32 mouse cellular contexts compared by ENCODE assay signal in the genomic region with DNA sequence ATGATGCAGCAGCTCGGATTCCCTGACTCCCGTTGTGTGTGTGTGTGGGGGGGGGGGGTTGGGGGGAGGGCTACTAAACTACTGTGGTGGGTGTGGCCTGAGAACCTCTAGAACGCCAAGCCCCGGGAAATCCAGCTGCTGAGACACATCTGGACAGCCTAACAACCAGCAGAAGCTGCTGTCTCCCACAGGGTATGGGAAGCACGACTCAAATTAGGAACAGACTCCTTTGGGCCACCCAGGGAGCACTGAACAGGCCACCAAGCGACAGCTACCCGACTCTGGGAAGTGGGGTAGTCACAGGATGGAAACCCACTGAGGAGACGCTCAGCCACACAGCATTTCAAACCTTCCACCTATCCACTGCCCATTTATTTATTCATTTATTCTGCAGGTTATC. TPM values are rescaled to one million over a fixed set of nuclear protein-coding genes. Genes with fewer than 3 reads are reported as not detected.
DNase-seq lines count a peak whose midpoint lies in the region; ATAC-seq lines count a peak whose summit lies in the region.
"Had no signal": no experiment of that assay in that cellular context is flagged by ENCODE, and none has a peak within 500 bp of the region (broad histone marks: within the 10 kb centered on the region; RNA-seq: fewer than 3 reads in every experiment).

No protein-coding gene starts in this region.

- 52% methylated on average over 8 of the region's 8 CpGs for WGBS in embryonic facial prominence, embryonic 10.5 days
- WGBS in embryonic facial prominence, embryonic 11.5 days = 36% methylated on average over 8 of the region's 8 CpGs
- WGBS in limb, embryonic 15.5 days = 14% methylated on average over 8 of the region's 8 CpGs

- DNase-seq in embryonic facial prominence, embryonic 10.5 days (ENCODE audit: low spot score) = peak; percentile 28
- peak; percentile 52 for DNase-seq in embryonic facial prominence, embryonic 11.5 days (ENCODE audit: low spot score)
- DNase-seq in forelimb bud, embryonic 11.5 days (ENCODE audit: low read depth, low spot score) = peak; percentile 41
- DNase-seq in thymus, postnatal 36 days = no peak
- no peak for DNase-seq in frontal cortex, postnatal 14 days (ENCODE audit: low spot score in 2 of 2)
- DNase-seq: adrenal gland, adult 2 months; B cell, adult 2 months; cerebellum, adult 8-10 months; cerebellum, postnatal 25 days; gastrocnemius, postnatal 10 days; heart, postnatal 14 days; kidney, adult 9 months; kidney, postnatal 14 days; liver, embryonic 13.5 days; lung, adult 18-20 months; lung, postnatal 4 days had no signal

- no peak overlapping the region for H3K9ac ChIP-seq in embryonic facial prominence, embryonic 11.5 days (replicated peaks; ENCODE audit: low read length)
- H3K9ac ChIP-seq in limb, embryonic 15.5 days = no peak overlapping the region
- H3K9ac ChIP-seq: forebrain, embryonic 15.5 days; limb, embryonic 12.5 days; liver, embryonic 13.5 days had no signal

- 0 out of 2 replicates have a peak, but pooled peaks cover 4% of the 10 kb centered on the region for H3K27me3 ChIP-seq in embryonic facial prominence, embryonic 10.5 days (replicated peaks; ENCODE audit: low read depth, poor library complexity, severe bottlenecking)
- H3K27me3 ChIP-seq in embryonic facial prominence, embryonic 11.5 days (ENCODE audit: control insufficient read depth, insufficient read depth, low read length) = no peaks in the 10 kb centered on the region
- peaks cover 10% of the 10 kb centered on the region for H3K27me3 ChIP-seq in limb, embryonic 15.5 days
- H3K27me3 ChIP-seq: CH12.LX; forebrain, embryonic 15.5 days; liver, embryonic 13.5 days; megakaryocyte, embryonic 14.5 days had no signal

- H3K4me2 ChIP-seq in embryonic facial prominence, embryonic 11.5 days (ENCODE audit: low read depth, low read length) = no peak overlapping the region
- no peak overlapping the region for H3K4me2 ChIP-seq in limb, embryonic 15.5 days
- H3K4me2 ChIP-seq: forebrain, embryonic 15.5 days; limb, embryonic 12.5 days; liver, embryonic 13.5 days had no signal

- no peaks in the 10 kb centered on the region for H3K9me3 ChIP-seq in embryonic facial prominence, embryonic 10.5 days
- no peaks in the 10 kb centered on the region for H3K9me3 ChIP-seq in embryonic facial prominence, embryonic 11.5 days (replicated peaks; ENCODE audit: control insufficient read depth, low read length)
- H3K9me3 ChIP-seq in limb, embryonic 15.5 days = no peaks in the 10 kb centered on the region
- H3K9me3 ChIP-seq: forebrain, embryonic 10.5 days; forebrain, embryonic 15.5 days; limb, embryonic 12.5 days; liver, embryonic 13.5 days had no signal

- ATAC-seq in embryonic facial prominence, embryonic 11.5 days (replicated peaks; ENCODE audit: insufficient number of reproducible peaks, low FRiP score, low TSS enrichment, low read depth) = no peak; the same call in 1 of the 2 replicates
- ATAC-seq in limb, embryonic 15.5 days (ENCODE audit: insufficient number of reproducible peaks, low FRiP score, low TSS enrichment, low read depth) = peak; percentile 43; the same call in 1 of the 2 replicates
- ATAC-seq: activated CD4-positive, CD25-positive, alpha-beta regulatory T cell, adult 4 months; forebrain, embryonic 15.5 days; intestine, postnatal 0 days; lung, postnatal 0 days had no signal

- H3K4me3 ChIP-seq in embryonic facial prominence, embryonic 10.5 days = no peak overlapping the region
- H3K4me3 ChIP-seq in embryonic facial prominence, embryonic 11.5 days (ENCODE audit: low read depth, low read length) = no peak overlapping the region
- H3K4me3 ChIP-seq in limb, embryonic 15.5 days = no peak overlapping the region
- H3K4me3 ChIP-seq: forebrain, embryonic 10.5 days; forebrain, embryonic 15.5 days; limb, embryonic 12.5 days; liver, embryonic 13.5 days; megakaryocyte, embryonic 14.5 days had no signal

- H3K27ac ChIP-seq in embryonic facial prominence, embryonic 10.5 days (replicated peaks) = no peak overlapping the region
- H3K27ac ChIP-seq in embryonic facial prominence, embryonic 11.5 days (replicated peaks; ENCODE audit: low read depth, low read length) = no peak overlapping the region
- no peak overlapping the region for H3K27ac ChIP-seq in limb, embryonic 15.5 days
- H3K27ac ChIP-seq: forebrain, embryonic 10.5 days; forebrain, embryonic 15.5 days; limb, embryonic 12.5 days; liver, embryonic 13.5 days had no signal

- H3K36me3 ChIP-seq in embryonic facial prominence, embryonic 10.5 days (replicated peaks) = no peaks in the 10 kb centered on the region
- no peaks in the 10 kb centered on the region for H3K36me3 ChIP-seq in embryonic facial prominence, embryonic 11.5 days (replicated peaks; ENCODE audit: control insufficient read depth, insufficient read depth, low read depth, low read length)
- H3K36me3 ChIP-seq in limb, embryonic 15.5 days = no peaks in the 10 kb centered on the region
- H3K36me3 ChIP-seq: forebrain, embryonic 10.5 days; forebrain, embryonic 15.5 days; limb, embryonic 12.5 days; liver, embryonic 13.5 days had no signal

- peaks cover 16% of the 10 kb centered on the region for H3K4me1 ChIP-seq in embryonic facial prominence, embryonic 10.5 days
- H3K4me1 ChIP-seq in embryonic facial prominence, embryonic 11.5 days (ENCODE audit: control insufficient read depth, insufficient read depth, low read length) = no peaks in the 10 kb centered on the region
- 0 out of 2 replicates have a peak, but pooled peaks cover 5% of the 10 kb centered on the region for H3K4me1 ChIP-seq in limb, embryonic 15.5 days
- H3K4me1 ChIP-seq: forebrain, embryonic 15.5 days; liver, embryonic 13.5 days; megakaryocyte, embryonic 14.5 days had no signal

RNA-seq across cellular contexts. Expression of a gene that starts 54.2 kb away (rescaled TPM):
- polyA plus RNA-seq in embryonic facial prominence, embryonic 10.5 days (2016; fragmentation: Nextera tagmentation; extraction: Ambion mirVana) = not detected in 2 replicates
- not detected in 2 replicates for polyA plus RNA-seq in embryonic facial prominence, embryonic 11.5 days (2014; fragmentation: Nextera tagmentation; extraction: Ambion mirVana)
- 8.5 and 9.5 TPM in 2 replicates for polyA plus RNA-seq in limb, embryonic 15.5 days (2015; fragmentation: Nextera tagmentation; extraction: Ambion mirVana)
- polyA plus RNA-seq: activated CD4-positive, CD25-positive, alpha-beta regulatory T cell, adult 4 months; adrenal gland, adult 2 months; forebrain, embryonic 10.5 days; forebrain, embryonic 15.5 days; gonadal fat pad, adult 2 months; heart, embryonic 14.5 days; hindbrain, embryonic 11.5 days; intestine, postnatal 0 days; limb, embryonic 12.5 days; liver, embryonic 13.5 days; lung, postnatal 0 days; midbrain, embryonic 14.5 days; neural tube, embryonic 14.5 days; testis, adult 2 months; thymus, postnatal 0 days had no signal

Comparison
In these comparisons a context has a peak if more than half of its experiments do, and no peak if none do; other contexts are left out.
1. DNase-seq: peak in embryonic facial prominence, embryonic 10.5 days (single experiment), embryonic facial prominence, embryonic 11.5 days (single experiment) and forelimb bud, embryonic 11.5 days (single experiment); none in thymus, postnatal 36 days (0 of 2) and frontal cortex, postnatal 14 days (0 of 2).